ENCODE assay signal across 8 mouse cellular contexts in the genomic region with DNA sequence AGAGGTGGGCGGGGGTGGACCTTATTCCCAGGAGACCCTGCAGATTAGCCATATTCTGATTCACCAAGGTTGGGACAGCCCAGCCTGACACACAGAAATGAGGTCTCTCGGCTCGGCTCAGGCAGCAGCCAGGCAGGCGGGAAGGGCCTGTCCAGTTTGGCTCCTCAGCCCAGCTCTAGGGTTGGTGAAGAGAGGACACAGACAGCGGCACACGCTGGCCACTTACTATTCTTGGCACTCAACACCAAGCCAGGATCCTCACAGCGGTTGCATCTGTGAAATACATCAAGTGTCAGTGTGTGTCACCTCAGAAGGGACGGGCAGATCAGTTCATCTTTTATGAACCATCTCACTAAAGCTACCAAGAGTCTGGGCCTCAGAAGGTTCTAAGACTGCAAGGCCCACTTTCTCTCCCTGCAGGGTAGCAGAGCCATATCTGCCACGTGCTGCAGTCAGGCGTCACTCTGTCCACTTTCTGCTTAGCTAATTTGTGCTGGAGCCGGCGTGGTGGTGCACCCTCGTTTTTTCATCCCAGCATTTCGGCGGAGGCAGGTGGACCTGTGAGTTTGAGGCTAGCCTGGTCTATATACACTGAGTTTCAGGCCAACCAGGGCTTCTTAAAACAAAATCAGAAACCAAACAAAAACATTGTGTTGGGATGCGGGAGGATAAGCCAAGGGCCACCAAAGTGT. TPM values are rescaled to one million over a fixed set of nuclear protein-coding genes. Genes with fewer than 3 reads are reported as not detected.
DNase-seq lines count a peak whose midpoint lies in the region; ATAC-seq lines count a peak whose summit lies in the region.

No protein-coding gene starts in this region.

- 64% methylated on average over 16 of the region's 16 CpGs for whole genome bisulfite sequencing in lung, embryonic 15.5 days
- WGBS in forebrain, embryonic 12.5 days, result 73% methylated on average over 16 of the region's 16 CpGs
- WGBS in hindbrain, embryonic 14.5 days, result 67% methylated on average over 16 of the region's 16 CpGs
- 63% methylated on average over 16 of the region's 16 CpGs for WGBS in midbrain, embryonic 15.5 days

- H3K27ac ChIP-seq in lung, embryonic 15.5 days, result peak overlapping the region; percentile 97
- peak overlapping the region; percentile 99 for H3K27ac ChIP-seq in forebrain, embryonic 12.5 days
- peak overlapping the region; percentile 97 for H3K27ac ChIP-seq in hindbrain, embryonic 14.5 days
- H3K27ac ChIP-seq in midbrain, embryonic 15.5 days, result peak overlapping the region; percentile 94

- peak overlapping the region; percentile 48 for H3K4me3 ChIP-seq in lung, embryonic 15.5 days
- peak overlapping the region; percentile 45 for H3K4me3 ChIP-seq in forebrain, embryonic 12.5 days (replicated peaks)
- H3K4me3 ChIP-seq in hindbrain, embryonic 14.5 days (replicated peaks; ENCODE audit: low read length), result peak overlapping the region; percentile 34
- H3K4me3 ChIP-seq in midbrain, embryonic 15.5 days, result peak overlapping the region; percentile 36

- H3K27me3 ChIP-seq in lung, embryonic 15.5 days, result no peaks in the 10 kb centered on the region
- H3K27me3 ChIP-seq in forebrain, embryonic 12.5 days, result peaks cover 5% of the 10 kb centered on the region; the same call in 1 of the 2 replicates
- H3K27me3 ChIP-seq in hindbrain, embryonic 14.5 days (ENCODE audit: control insufficient read depth, insufficient read depth, low read length), result no peaks in the 10 kb centered on the region
- H3K27me3 ChIP-seq in midbrain, embryonic 15.5 days (replicated peaks), result no peaks in the 10 kb centered on the region

- peaks cover 12% of the 10 kb centered on the region for H3K36me3 ChIP-seq in lung, embryonic 15.5 days
- peaks cover 18% of the 10 kb centered on the region for H3K36me3 ChIP-seq in forebrain, embryonic 12.5 days (replicated peaks)
- H3K36me3 ChIP-seq in hindbrain, embryonic 14.5 days (replicated peaks; ENCODE audit: control insufficient read depth, insufficient read depth), result peaks cover 15% of the 10 kb centered on the region
- no peaks in the 10 kb centered on the region; the same call in 1 of the 2 replicates for H3K36me3 ChIP-seq in midbrain, embryonic 15.5 days (replicated peaks)

- H3K9me3 ChIP-seq in lung, embryonic 15.5 days, result no peaks in the 10 kb centered on the region
- H3K9me3 ChIP-seq in forebrain, embryonic 12.5 days, result no peaks in the 10 kb centered on the region
- no peaks in the 10 kb centered on the region for H3K9me3 ChIP-seq in hindbrain, embryonic 14.5 days (ENCODE audit: control insufficient read depth, low read length)
- H3K9me3 ChIP-seq in midbrain, embryonic 15.5 days, result no peaks in the 10 kb centered on the region

- ATAC-seq in lung, embryonic 15.5 days (ENCODE audit: borderline replicate concordance, extremely low read depth, low FRiP score, low TSS enrichment), result no peak
- ATAC-seq in forebrain, embryonic 12.5 days (ENCODE audit: low FRiP score), result no peak
- no peak for ATAC-seq in hindbrain, embryonic 14.5 days (ENCODE audit: low FRiP score)
- no peak for ATAC-seq in midbrain, embryonic 15.5 days (replicated peaks)

- H3K4me1 ChIP-seq in lung, embryonic 15.5 days, result peaks cover 34% of the 10 kb centered on the region
- peaks cover 37% of the 10 kb centered on the region for H3K4me1 ChIP-seq in forebrain, embryonic 12.5 days
- peaks cover 40% of the 10 kb centered on the region for H3K4me1 ChIP-seq in hindbrain, embryonic 14.5 days (replicated peaks; ENCODE audit: control insufficient read depth, insufficient read depth, low read length)
- peaks cover 34% of the 10 kb centered on the region for H3K4me1 ChIP-seq in midbrain, embryonic 15.5 days

- peak overlapping the region; percentile 82 for H3K4me2 ChIP-seq in lung, embryonic 15.5 days
- H3K4me2 ChIP-seq in forebrain, embryonic 12.5 days, result peak overlapping the region; percentile 63
- H3K4me2 ChIP-seq in hindbrain, embryonic 14.5 days (replicated peaks), result peak overlapping the region; percentile 58
- peak overlapping the region; percentile 53 for H3K4me2 ChIP-seq in midbrain, embryonic 15.5 days

- H3K9ac ChIP-seq in lung, embryonic 15.5 days, result peak overlapping the region; percentile 53; the same call in 1 of the 2 replicates
- peak overlapping the region; percentile 71 for H3K9ac ChIP-seq in forebrain, embryonic 12.5 days
- peak overlapping the region; percentile 68 for H3K9ac ChIP-seq in hindbrain, embryonic 14.5 days
- H3K9ac ChIP-seq in midbrain, embryonic 15.5 days, result peak overlapping the region; percentile 42; the same call in 1 of the 2 replicates

- DNase-seq in lung, postnatal 10 days, result no peak
- peak; percentile 38 for DNase-seq in hindbrain, embryonic 14.5 days (ENCODE audit: low spot score)
- no peak for DNase-seq in layer of hippocampus, adult 11-12 months (ENCODE audit: low spot score)
- DNase-seq in layer of hippocampus, adult 9-11 months, result no peak
- DNase-seq in layer of hippocampus, postnatal 36 days, result no peak

RNA-seq across cellular contexts. Expression of gene Tmem209, which starts 50.4 kb away (rescaled TPM):
- 35.3 and 39.6 TPM in 2 replicates for polyA plus RNA-seq in lung, embryonic 15.5 days (2015; fragmentation: Nextera tagmentation; extraction: Ambion mirVana)
- 48.1 and 49.4 TPM in 2 replicates for polyA plus RNA-seq in forebrain, embryonic 12.5 days (2016; fragmentation: Nextera tagmentation; extraction: Ambion mirVana)
- 32.9 and 33.2 TPM in 2 replicates for polyA plus RNA-seq in hindbrain, embryonic 14.5 days (2014; fragmentation: Nextera tagmentation; extraction: Ambion mirVana)
- polyA plus RNA-seq in midbrain, embryonic 15.5 days (2015; fragmentation: Nextera tagmentation; extraction: Ambion mirVana), result 31.3 and 31.6 TPM in 2 replicates
- total RNA-seq in layer of hippocampus, postnatal 36 days (2021), result 10 to 100 TPM; 19.2 to 25.2 TPM

RNA-seq across cellular contexts. Expression of gene Ssmem1, which starts 50.4 kb away (rescaled TPM):
- 0.12 TPM in 1 of 2 replicates, not detected in the other for polyA plus RNA-seq in lung, embryonic 15.5 days (2015; fragmentation: Nextera tagmentation; extraction: Ambion mirVana)
- polyA plus RNA-seq in forebrain, embryonic 12.5 days (2016; fragmentation: Nextera tagmentation; extraction: Ambion mirVana), result 0.29 and 0.42 TPM in 2 replicates
- polyA plus RNA-seq in hindbrain, embryonic 14.5 days (2014; fragmentation: Nextera tagmentation; extraction: Ambion mirVana), result 0.19 TPM in 1 of 2 replicates, not detected in the other
- 0.21 TPM in 1 of 2 replicates, not detected in the other for polyA plus RNA-seq in midbrain, embryonic 15.5 days (2015; fragmentation: Nextera tagmentation; extraction: Ambion mirVana)
- total RNA-seq in layer of hippocampus, postnatal 36 days (2021), result 1 to 10 TPM in 1 of 2 experiments, under 1 TPM in 1; 0.70 to 1.2 TPM

RNA-seq across cellular contexts. Expression of gene Klhdc10, which starts 57.5 kb away (rescaled TPM):
- 21.5 and 23.2 TPM in 2 replicates for polyA plus RNA-seq in lung, embryonic 15.5 days (2015; fragmentation: Nextera tagmentation; extraction: Ambion mirVana)
- 43.1 and 47.2 TPM in 2 replicates for polyA plus RNA-seq in forebrain, embryonic 12.5 days (2016; fragmentation: Nextera tagmentation; extraction: Ambion mirVana)
- 51.1 and 63.1 TPM in 2 replicates for polyA plus RNA-seq in hindbrain, embryonic 14.5 days (2014; fragmentation: Nextera tagmentation; extraction: Ambion mirVana)
- 42.3 and 44.7 TPM in 2 replicates for polyA plus RNA-seq in midbrain, embryonic 15.5 days (2015; fragmentation: Nextera tagmentation; extraction: Ambion mirVana)
- total RNA-seq in layer of hippocampus, postnatal 36 days (2021), result 10 to 100 TPM; 95.9 to 97.0 TPM
